ENCODE assay signal across 8 mouse cellular contexts in the genomic region with DNA sequence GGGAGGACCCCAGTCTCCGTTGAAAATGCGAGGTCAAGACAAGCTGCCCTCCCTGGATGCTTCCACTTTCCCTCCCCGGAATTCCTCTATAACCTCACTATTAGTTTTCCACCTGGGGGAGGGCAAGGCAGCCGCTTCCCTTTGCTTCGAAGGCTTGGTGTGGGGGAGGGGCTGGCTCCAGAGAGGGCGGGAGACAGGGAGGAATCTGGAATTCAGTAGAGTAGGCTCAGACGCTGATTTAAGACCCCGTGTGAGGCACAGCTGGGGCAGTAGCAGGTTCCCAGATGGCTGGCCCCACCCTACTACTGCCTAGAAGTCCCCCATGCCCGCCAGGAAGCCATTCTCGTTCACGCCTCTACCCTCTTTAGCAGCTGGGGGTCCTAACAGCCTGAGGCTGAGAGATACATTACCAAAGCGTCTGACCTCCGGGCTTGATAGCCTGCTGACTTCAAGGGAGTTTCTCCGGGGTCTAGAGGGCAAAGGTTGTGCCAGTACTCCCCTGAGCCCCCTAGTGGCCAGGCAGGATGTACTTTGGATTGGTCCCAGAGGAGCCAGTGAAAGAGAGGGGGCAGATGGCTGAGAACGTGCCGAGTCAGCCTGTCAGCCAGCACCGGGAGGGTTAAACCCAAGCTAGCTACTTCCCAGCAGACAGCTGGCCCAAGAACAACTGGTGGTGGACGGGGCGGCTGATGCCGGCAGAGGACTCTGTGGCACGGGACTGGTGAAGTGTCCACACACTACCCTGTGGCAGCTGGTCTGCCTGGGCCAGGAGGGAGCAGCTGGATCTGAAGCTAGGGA. TPM values are rescaled to one million over a fixed set of nuclear protein-coding genes. Genes with fewer than 3 reads are reported as not detected.
DNase-seq lines count a peak whose midpoint lies in the region; ATAC-seq lines count a peak whose summit lies in the region.

No protein-coding gene starts in this region.

- H3K36me3 ChIP-seq in forebrain, embryonic 10.5 days (replicated peaks) = no peaks in the 10 kb centered on the region
- H3K36me3 ChIP-seq in limb, embryonic 13.5 days = no peaks in the 10 kb centered on the region
- H3K36me3 ChIP-seq in midbrain, embryonic 14.5 days (ENCODE audit: control insufficient read depth, insufficient read depth, low read length) = no peaks in the 10 kb centered on the region

- H3K4me1 ChIP-seq in forebrain, embryonic 10.5 days = peaks cover 63% of the 10 kb centered on the region
- peaks cover 51% of the 10 kb centered on the region for H3K4me1 ChIP-seq in limb, embryonic 13.5 days
- H3K4me1 ChIP-seq in midbrain, embryonic 14.5 days (ENCODE audit: control insufficient read depth, insufficient read depth, low read length) = peaks cover 23% of the 10 kb centered on the region

- peak; percentile 64 to 70 for DNase-seq in adrenal gland, adult 18-20 months (ENCODE audit: low spot score in 2 of 2)
- no peak for DNase-seq in adrenal gland, adult 8-10 months
- peak; percentile 42 for DNase-seq in adipocyte (ENCODE audit: low spot score)
- peak; percentile 78 for DNase-seq in forebrain, embryonic 10.5 days (ENCODE audit: extremely low spot score, low spot score)
- DNase-seq in midbrain, embryonic 14.5 days = peak; percentile 69
- DNase-seq in thymus, postnatal 36 days = peak; percentile 51

- H3K9ac ChIP-seq in limb, embryonic 13.5 days = no peak overlapping the region
- no peak overlapping the region for H3K9ac ChIP-seq in midbrain, embryonic 14.5 days (replicated peaks; ENCODE audit: low read length)

- peak overlapping the region; percentile 55 for H3K4me2 ChIP-seq in limb, embryonic 13.5 days (replicated peaks)
- peak overlapping the region; percentile 25 for H3K4me2 ChIP-seq in midbrain, embryonic 14.5 days (ENCODE audit: low read length)

- ATAC-seq in hematopoietic stem cell, adult 5-6 weeks (replicated peaks in 1 of 2; ENCODE audit: insufficient read depth in 1 of 2, low FRiP score in 2 of 2, low TSS enrichment in 1 of 2, low read depth in 1 of 2, poor library complexity in 2 of 2, severe bottlenecking in 2 of 2) = peak; percentile 57 to 70
- peak; percentile 66 for ATAC-seq in limb, embryonic 13.5 days (ENCODE audit: low FRiP score, low read depth)
- ATAC-seq in midbrain, embryonic 14.5 days (ENCODE audit: low FRiP score, low TSS enrichment) = peak; percentile 59

- no peaks in the 10 kb centered on the region for H3K9me3 ChIP-seq in forebrain, embryonic 10.5 days
- H3K9me3 ChIP-seq in limb, embryonic 13.5 days = no peaks in the 10 kb centered on the region
- H3K9me3 ChIP-seq in midbrain, embryonic 14.5 days (ENCODE audit: control insufficient read depth, low read length) = no peaks in the 10 kb centered on the region

- H3K27me3 ChIP-seq in forebrain, embryonic 10.5 days (ENCODE audit: poor library complexity, severe bottlenecking) = peaks cover 58% of the 10 kb centered on the region
- H3K27me3 ChIP-seq in limb, embryonic 13.5 days = peaks cover 51% of the 10 kb centered on the region
- H3K27me3 ChIP-seq in midbrain, embryonic 14.5 days (ENCODE audit: control insufficient read depth, insufficient read depth, low read length) = peaks cover 34% of the 10 kb centered on the region

- H3K4me3 ChIP-seq in forebrain, embryonic 10.5 days = peak overlapping the region; percentile 26
- peak overlapping the region; percentile 18 for H3K4me3 ChIP-seq in limb, embryonic 13.5 days
- H3K4me3 ChIP-seq in midbrain, embryonic 14.5 days (replicated peaks; ENCODE audit: low read depth, low read length) = no peak overlapping the region

- peak overlapping the region; percentile 70 for H3K27ac ChIP-seq in forebrain, embryonic 10.5 days
- 0 out of 2 replicates have a peak overlapping the region, but pooled peaks have one; percentile 15 for H3K27ac ChIP-seq in limb, embryonic 13.5 days
- H3K27ac ChIP-seq in midbrain, embryonic 14.5 days (replicated peaks; ENCODE audit: low read depth, low read length) = no peak overlapping the region

- 1% methylated on average over 21 of the region's 21 CpGs for WGBS in forebrain, embryonic 10.5 days
- 1% methylated on average over 21 of the region's 21 CpGs for WGBS in limb, embryonic 13.5 days
- 1% methylated on average over 21 of the region's 21 CpGs for WGBS in midbrain, embryonic 14.5 days

RNA-seq across cellular contexts. Expression of gene Lama5, which starts 1.8 kb away (rescaled TPM):
- 10 to 100 TPM; 31.5 to 61.3 TPM for total RNA-seq in adrenal gland, adult 18-20 months (2021)
- total RNA-seq in adrenal gland, adult 8-10 months (2022) = 10 to 100 TPM; 27.7 to 97.1 (median 46.8) TPM
- 10.7 and 11.2 TPM in 2 replicates for polyA plus RNA-seq in forebrain, embryonic 10.5 days (2016; fragmentation: Nextera tagmentation; extraction: Ambion mirVana)
- 0.20 and 1.9 TPM in 2 replicates for total RNA-seq in hematopoietic stem cell, adult 5-6 weeks (2017)
- 15.6 and 15.8 TPM in 2 replicates for polyA plus RNA-seq in limb, embryonic 13.5 days (2015; fragmentation: Nextera tagmentation; extraction: Ambion mirVana)
- 1.2 and 1.8 TPM in 2 replicates for polyA plus RNA-seq in midbrain, embryonic 14.5 days (2014; fragmentation: Nextera tagmentation; extraction: Ambion mirVana)

RNA-seq across cellular contexts. Expression of gene Rps21, which starts 29.7 kb away (rescaled TPM):
- total RNA-seq in adrenal gland, adult 18-20 months (2021) = 100 to 1,000 TPM; 777 to 810 TPM
- 1,000 to 10,000 TPM in 1 of 4 experiments, 100 to 1,000 TPM in 3; 772 to 1,010 (median 917) TPM for total RNA-seq in adrenal gland, adult 8-10 months (2022)
- polyA plus RNA-seq in forebrain, embryonic 10.5 days (2016; fragmentation: Nextera tagmentation; extraction: Ambion mirVana) = 560 and 577 TPM in 2 replicates
- total RNA-seq in hematopoietic stem cell, adult 5-6 weeks (2017) = 2,895 and 4,157 TPM in 2 replicates
- 572 and 605 TPM in 2 replicates for polyA plus RNA-seq in limb, embryonic 13.5 days (2015; fragmentation: Nextera tagmentation; extraction: Ambion mirVana)
- 409 and 512 TPM in 2 replicates for polyA plus RNA-seq in midbrain, embryonic 14.5 days (2014; fragmentation: Nextera tagmentation; extraction: Ambion mirVana)

RNA-seq across cellular contexts. Expression of gene Cables2, which starts 45.8 kb away (rescaled TPM):
- total RNA-seq in adrenal gland, adult 18-20 months (2021) = 10 to 100 TPM; 12.1 to 15.6 TPM
- total RNA-seq in adrenal gland, adult 8-10 months (2022) = 10 to 100 TPM; 13.6 to 17.0 (median 15.1) TPM
- polyA plus RNA-seq in forebrain, embryonic 10.5 days (2016; fragmentation: Nextera tagmentation; extraction: Ambion mirVana) = 9.2 and 12.0 TPM in 2 replicates
- total RNA-seq in hematopoietic stem cell, adult 5-6 weeks (2017) = 9.8 and 16.8 TPM in 2 replicates
- polyA plus RNA-seq in limb, embryonic 13.5 days (2015; fragmentation: Nextera tagmentation; extraction: Ambion mirVana) = 14.7 and 16.6 TPM in 2 replicates
- polyA plus RNA-seq in midbrain, embryonic 14.5 days (2014; fragmentation: Nextera tagmentation; extraction: Ambion mirVana) = 32.0 and 37.5 TPM in 2 replicates

RNA-seq across cellular contexts. Expression of gene Adrm1, which starts 56.2 kb away (rescaled TPM):
- 100 to 1,000 TPM; 179 to 198 TPM for total RNA-seq in adrenal gland, adult 18-20 months (2021)
- 100 to 1,000 TPM; 158 to 178 (median 163) TPM for total RNA-seq in adrenal gland, adult 8-10 months (2022)
- 271 and 281 TPM in 2 replicates for polyA plus RNA-seq in forebrain, embryonic 10.5 days (2016; fragmentation: Nextera tagmentation; extraction: Ambion mirVana)
- 35.0 and 45.6 TPM in 2 replicates for total RNA-seq in hematopoietic stem cell, adult 5-6 weeks (2017)
- 196 and 199 TPM in 2 replicates for polyA plus RNA-seq in limb, embryonic 13.5 days (2015; fragmentation: Nextera tagmentation; extraction: Ambion mirVana)
- 158 and 179 TPM in 2 replicates for polyA plus RNA-seq in midbrain, embryonic 14.5 days (2014; fragmentation: Nextera tagmentation; extraction: Ambion mirVana)
